Mouse (Mus musculus) hindbrain, embryonic 14.5 days (tissue): Measurements from ENCODE around the gene Tmem240. TPM values are rescaled to one million over a fixed set of nuclear protein-coding genes. Genes with fewer than 3 reads are reported as not detected.
A peak's percentile ranks its signal among the peaks of the same experiment; 100 is the strongest.
"Not testable (repeated sequence)": the region's sequence is repeated elsewhere in the genome, so short reads cannot be mapped to it uniquely, and the experiment has no call there.

Experiments used
- ATAC-seq: fragments of 200-750 bp; cut with Nextera tagmentation; 2 replicates; pipeline ENCODE4 v1.8.0; 2017; ENCODE audit warnings: moderate number of reproducible peaks, mild to moderate bottlenecking, moderate TSS enrichment, moderate library complexity; ENCODE audit not compliant: low FRiP score
- DNase-seq: peaks from one replicate; pipeline ENCODE4 v3.0.0-alpha.2; 2015; ENCODE audit warnings: low spot score
- H3K27ac ChIP-seq: fragments of 300-500 bp; sonication (generic); 2 replicates; pipeline ENCODE4 v1.5.1; 2014; ENCODE audit warnings: mild to moderate bottlenecking, moderate library complexity
- H3K27me3 ChIP-seq: fragments of 300-500 bp; sonication (generic); 2 replicates; pipeline ENCODE4 v1.6.1; 2014; ENCODE audit warnings: mild to moderate bottlenecking, low read length, mixed read lengths; ENCODE audit not compliant: control insufficient read depth, insufficient read depth
- H3K36me3 ChIP-seq: fragments of 300-500 bp; sonication (generic); replicated peaks from 2 replicates; pipeline ENCODE4 v1.6.1; 2014; ENCODE audit not compliant: control insufficient read depth, insufficient read depth
- H3K4me1 ChIP-seq: fragments of 300-500 bp; sonication (generic); replicated peaks from 2 replicates; pipeline ENCODE4 v1.6.1; 2014; ENCODE audit warnings: antibody characterized with exemption, low read length, mixed read lengths; ENCODE audit not compliant: control insufficient read depth, insufficient read depth
- H3K4me2 ChIP-seq: fragments of 300-500 bp; sonication (generic); replicated peaks from 2 replicates; pipeline ENCODE4 v1.6.1; 2014; ENCODE audit warnings: mild to moderate bottlenecking, moderate library complexity
- H3K4me3 ChIP-seq: fragments of 300-500 bp; sonication (generic); replicated peaks from 2 replicates; pipeline ENCODE4 v1.5.1; 2014; ENCODE audit warnings: mild to moderate bottlenecking, low read length
- H3K9ac ChIP-seq: fragments of 300-500 bp; sonication (generic); 2 replicates; pipeline ENCODE4 v1.6.1; 2014
- H3K9me3 ChIP-seq: fragments of 300-500 bp; sonication (generic); 2 replicates; pipeline ENCODE4 v1.6.1; 2016; ENCODE audit warnings: low read length; ENCODE audit not compliant: control insufficient read depth
- WGBS: fragments of 180-500 bp; shearing (Covaris S2); extraction: QIAGEN DNeasy Blood & Tissue Kit; methylation state at CpG from one replicate; pipeline ENCODE4 v1.1.7; 2014; 5-methylcytosine and 5-hydroxymethylcytosine counted together
- polyA plus RNA-seq: library from polyadenylated mRNA; unstranded; fragments of >200 nt; fragmentation: Nextera tagmentation; extraction: Ambion mirVana; gene quantifications from 2 replicates; pipeline ENCODE4 v1.2.1, GENCODE M21; 2014

The Tmem240 gene
- polyA plus RNA-seq: 8.8 and 9.3 TPM in 2 replicates

- Histone ChIP-seq H3K4me2 (peak within 1 kb of the TSS; percentile 89), H3K36me3 (peaks cover 46% of the 10 kb centered on the region), H3K27me3 (no peaks in the 10 kb centered on the region), H3K9me3 (no peaks in the 10 kb centered on the region), H3K4me3 (peak within 1 kb of the TSS; percentile 78), H3K4me1 (peaks cover 24% of the 10 kb centered on the region), H3K9ac (peak within 1 kb of the TSS; percentile 97), H3K27ac (peak within 1 kb of the TSS; percentile 97)
- DNase-seq (peak; percentile 82), ATAC-seq (peak; percentile 89)
- under 1% methylated on average over 33 of the region's 35 CpGs for WGBS
Observed at GRCm38 (mm10) chr4:155734350-155734941, at the start of gene Tmem240. Gene Tmem240, plus strand, starts transcription at chr4:155734800.

GRCm38 (mm10) chr4:155687764-155688163 is 46.8 kb upstream of the Tmem240 start:
- not testable (repeated sequence) for H3K4me2 ChIP-seq, H3K4me3 ChIP-seq, H3K27me3 ChIP-seq, H3K4me1 ChIP-seq, ATAC-seq, H3K9me3 ChIP-seq, H3K27ac ChIP-seq, DNase-seq, H3K9ac ChIP-seq, H3K36me3 ChIP-seq
- 91% methylated on average over 4 of the region's 4 CpGs for WGBS

- Histone ChIP-seq H3K9me3 (no peaks in the 10 kb centered on the region), H3K9ac (no peak overlapping the region), H3K4me3 (no peak overlapping the region), H3K4me1 (peaks cover 8% of the 10 kb centered on the region), H3K36me3 (no peaks in the 10 kb centered on the region), H3K27me3 (no peaks in the 10 kb centered on the region), H3K4me2 (no peak overlapping the region), H3K27ac (no peak overlapping the region)
- no peak for DNase-seq
- no peak for ATAC-seq
- WGBS: 80% methylated on average over 12 of the region's 12 CpGs
Observed at GRCm38 (mm10) chr4:155690571-155691375, 43.8 kb upstream of the Tmem240 start.

GRCm38 (mm10) chr4:155692421-155692820 is 42.2 kb upstream of the Tmem240 start:
- ATAC-seq: no peak
- 95% methylated on average over 3 of the region's 3 CpGs for WGBS

GRCm38 (mm10) chr4:155694111-155694481 is 40.5 kb upstream of the Tmem240 start, which contains the start of gene Fndc10:
Gene Fndc10, plus strand, starts transcription at chr4:155694342.
- H3K4me2 ChIP-seq: peak within 1 kb of the TSS; percentile 68
- peaks cover 20% of the 10 kb centered on the region for H3K4me1 ChIP-seq
- no peaks in the 10 kb centered on the region for H3K9me3 ChIP-seq
- no peaks in the 10 kb centered on the region for H3K27me3 ChIP-seq
- DNase-seq: peak; percentile 73
- H3K27ac ChIP-seq: peak within 1 kb of the TSS; percentile 95
- 0% methylated on average over 36 of the region's 47 CpGs for WGBS
- H3K9ac ChIP-seq: peak within 1 kb of the TSS; percentile 87
- H3K4me3 ChIP-seq: peak within 1 kb of the TSS; percentile 62
- no peaks in the 10 kb centered on the region for H3K36me3 ChIP-seq
- peak; percentile 81 for ATAC-seq

More at GRCm38 (mm10) chr4:155692421-155692820, 42.2 kb upstream of the Tmem240 start:
- no peaks in the 10 kb centered on the region for H3K36me3 ChIP-seq
- H3K4me2 ChIP-seq: no peak overlapping the region
- peaks cover 20% of the 10 kb centered on the region for H3K4me1 ChIP-seq
- H3K9ac ChIP-seq: no peak overlapping the region
- H3K9me3 ChIP-seq: no peaks in the 10 kb centered on the region
- no peak overlapping the region for H3K27ac ChIP-seq
- DNase-seq: no peak
- no peak overlapping the region for H3K4me3 ChIP-seq
- H3K27me3 ChIP-seq: no peaks in the 10 kb centered on the region

GRCm38 (mm10) chr4:155694482-155695401 is 39.9 kb upstream of the Tmem240 start:
- Histone ChIP-seq H3K4me1 (peaks cover 20% of the 10 kb centered on the region), H3K4me2 (peak overlapping the region; percentile 68), H3K9me3 (no peaks in the 10 kb centered on the region), H3K4me3 (peak overlapping the region; percentile 62), H3K27ac (peak overlapping the region; percentile 95), H3K36me3 (no peaks in the 10 kb centered on the region), H3K27me3 (no peaks in the 10 kb centered on the region), H3K9ac (peak overlapping the region; percentile 87)
- ATAC-seq: peak; percentile 85
- 1% methylated on average over 82 of the region's 92 CpGs for WGBS
- DNase-seq: peak; percentile 78

- Histone ChIP-seq H3K27me3 (no peaks in the 10 kb centered on the region), H3K4me2 (peak overlapping the region; percentile 68), H3K9ac (peak overlapping the region; percentile 87), H3K4me3 (peak overlapping the region; percentile 62), H3K27ac (no peak overlapping the region), H3K4me1 (peaks cover 20% of the 10 kb centered on the region), H3K36me3 (no peaks in the 10 kb centered on the region), H3K9me3 (no peaks in the 10 kb centered on the region)
- ATAC-seq: no peak
- 74% methylated on average over 4 of the region's 4 CpGs for WGBS
- no peak for DNase-seq
Observed at GRCm38 (mm10) chr4:155695531-155696062, 39.0 kb upstream of the Tmem240 start.

- peaks cover 20% of the 10 kb centered on the region for H3K4me1 ChIP-seq
- peak overlapping the region; percentile 68 for H3K4me2 ChIP-seq
- H3K9me3 ChIP-seq: no peaks in the 10 kb centered on the region
- no peak overlapping the region for H3K27ac ChIP-seq
- H3K9ac ChIP-seq: peak overlapping the region; percentile 87
- peak overlapping the region; percentile 62; the same call in 1 of the 2 replicates for H3K4me3 ChIP-seq
- H3K36me3 ChIP-seq: no peaks in the 10 kb centered on the region
- H3K27me3 ChIP-seq: no peaks in the 10 kb centered on the region
- no peak for ATAC-seq
- 78% methylated on average over 16 of the region's 16 CpGs for WGBS
- no peak for DNase-seq
Observed at GRCm38 (mm10) chr4:155696261-155697255, 38.0 kb upstream of the Tmem240 start.
